Mouse (Mus musculus) CH12.LX (cell line): ENCODE results near the gene Bcor. TPM values are rescaled to one million over a fixed set of nuclear protein-coding genes. Genes with fewer than 3 reads are reported as not detected.

Source experiments
- DNase-seq: peaks from one replicate; pipeline ENCODE4 v3.0.0-alpha.2; 2013; ENCODE audit errors: extremely low read depth
- H3K27ac ChIP-seq: 2 replicates; pipeline ENCODE4 v1.5.1; 2012; ENCODE audit warnings: low read depth, mild to moderate bottlenecking, control low read depth, moderate library complexity; ENCODE audit not compliant: insufficient read depth
- H3K27me3 ChIP-seq: replicated peaks from 2 replicates; pipeline ENCODE3; 2012; ENCODE audit warnings: inconsistent platforms
- H3K36me3 ChIP-seq, 2 experiments: replicated peaks in 1 of 2; 2 replicates each; pipeline versions ENCODE3 to v1.6.1; 2012; ENCODE audit warnings: inconsistent platforms in 1 of 2, low read length in 1 of 2, mild to moderate bottlenecking in 1 of 2, mixed read lengths in 1 of 2, moderate library complexity in 1 of 2; ENCODE audit not compliant: control insufficient read depth in 1 of 2, insufficient read depth in 1 of 2
- H3K4me1 ChIP-seq, 2 experiments: 2 replicates each; pipeline ENCODE4 v1.6.1; 2012; ENCODE audit warnings: inconsistent platforms in 1 of 2, moderate library complexity in 1 of 2; ENCODE audit not compliant: insufficient read depth in 2 of 2, control insufficient read depth in 1 of 2
- H3K4me2 ChIP-seq: 2 replicates; pipeline ENCODE4 v1.6.1; 2012; ENCODE audit warnings: low read depth, mild to moderate bottlenecking, control low read depth; ENCODE audit not compliant: poor library complexity, insufficient read depth, severe bottlenecking
- H3K4me3 ChIP-seq, 3 experiments: fragments of 150-350 bp in 1 of 3; sonication (generic) in 1 of 3; replicated peaks in 1 of 3; 2 replicates each; pipeline versions ENCODE3 to v1.5.1; 2011 to 2012; ENCODE audit warnings: low read depth in 2 of 3, low read length in 2 of 3, mild to moderate bottlenecking in 2 of 3, moderate library complexity in 2 of 3, control low read depth in 1 of 3, improper control_type of control experiment in 1 of 3, inconsistent platforms in 1 of 3, mixed read lengths in 1 of 3; ENCODE audit not compliant: poor library complexity in 1 of 3
- H3K79me2 ChIP-seq: replicated peaks from 2 replicates; pipeline ENCODE4 v1.6.1; 2012; ENCODE audit warnings: mild to moderate bottlenecking, moderate library complexity; ENCODE audit not compliant: control insufficient read depth, poor library complexity, insufficient read depth, severe bottlenecking; ENCODE audit errors: extremely low read depth
- H3K9ac ChIP-seq: 2 replicates; pipeline ENCODE4 v1.6.1; 2012; ENCODE audit warnings: low read depth, mild to moderate bottlenecking, control low read depth, moderate library complexity; ENCODE audit not compliant: insufficient read depth
- H3K9me3 ChIP-seq: replicated peaks from 2 replicates; pipeline ENCODE3; 2012; ENCODE audit warnings: low read length, inconsistent platforms, mixed read lengths
- BHLHE40 ChIP-seq: IDR thresholded peaks from 2 replicates; pipeline ENCODE4 v1.6.1; 2011; ENCODE audit warnings: mild to moderate bottlenecking, low read depth, low read length, improper control_type of control experiment
- CHD1 ChIP-seq: IDR thresholded peaks from 2 replicates; pipeline ENCODE4 v1.6.1; 2012; ENCODE audit warnings: low read depth, low read length, improper control_type of control experiment, inconsistent platforms
- CHD2 ChIP-seq: IDR thresholded peaks from 2 replicates; pipeline ENCODE4 v1.6.1; 2011; ENCODE audit warnings: low read length, improper control_type of control experiment
- CTCF ChIP-seq, 2 experiments: IDR thresholded peaks in 1 of 2; conservative IDR thresholded peaks in 1 of 2; 2 replicates each; pipeline ENCODE4 v1.5.1; 2011 to 2012; ENCODE audit warnings: low read depth in 2 of 2, low read length in 2 of 2, improper control_type of control experiment in 1 of 2, inconsistent platforms in 1 of 2, mild to moderate bottlenecking in 1 of 2, moderate library complexity in 1 of 2
- E2F4 ChIP-seq: IDR thresholded peaks from 2 replicates; pipeline ENCODE4 v1.6.1; 2011; ENCODE audit warnings: low read depth, low read length, improper control_type of control experiment; ENCODE audit not compliant: insufficient replicate concordance
- ELF1 ChIP-seq: IDR thresholded peaks from 2 replicates; pipeline ENCODE4 v1.6.1; 2014; ENCODE audit warnings: low read depth, mild to moderate bottlenecking, inconsistent platforms, low read length, improper control_type of control experiment
- EP300 ChIP-seq: IDR thresholded peaks from 2 replicates; pipeline ENCODE4 v1.6.1; 2011; ENCODE audit warnings: low read length, improper control_type of control experiment
- ETS1 ChIP-seq: conservative IDR thresholded peaks from 2 replicates; pipeline ENCODE4 v1.6.1; 2012; ENCODE audit warnings: low read depth, mild to moderate bottlenecking, inconsistent platforms, low read length, improper control_type of control experiment, moderate library complexity
- JUN ChIP-seq: IDR thresholded peaks from 2 replicates; pipeline ENCODE4 v1.6.1; 2011; ENCODE audit warnings: low read depth, mild to moderate bottlenecking, low read length, improper control_type of control experiment, moderate library complexity; ENCODE audit not compliant: insufficient read depth
- KAT2A ChIP-seq: IDR thresholded peaks from 2 replicates; pipeline ENCODE4 v1.6.1; 2012; ENCODE audit warnings: low read length, improper control_type of control experiment, inconsistent platforms; ENCODE audit not compliant: insufficient replicate concordance
- MAX ChIP-seq: IDR thresholded peaks from 2 replicates; pipeline ENCODE4 v1.6.1; 2011; ENCODE audit warnings: low read length, improper control_type of control experiment
- MAZ ChIP-seq: IDR thresholded peaks from 2 replicates; pipeline ENCODE4 v1.6.1; 2012; ENCODE audit warnings: low read depth, mild to moderate bottlenecking, inconsistent platforms, low read length, improper control_type of control experiment, moderate library complexity
- NRF1 ChIP-seq: IDR thresholded peaks from 2 replicates; pipeline ENCODE4 v1.6.1; 2014; ENCODE audit warnings: low read depth, mild to moderate bottlenecking, inconsistent platforms, low read length, improper control_type of control experiment, moderate library complexity
- PAX5 ChIP-seq: IDR thresholded peaks from 2 replicates; pipeline ENCODE4 v1.6.1; 2012; ENCODE audit warnings: low read length, inconsistent platforms, mixed read lengths
- SMC3 ChIP-seq: IDR thresholded peaks from 2 replicates; pipeline ENCODE4 v1.6.1; 2011; ENCODE audit warnings: low read depth, low read length, improper control_type of control experiment
- TBP ChIP-seq: conservative IDR thresholded peaks from 2 replicates; pipeline ENCODE4 v1.6.1; 2011; ENCODE audit warnings: low read depth, low read length, improper control_type of control experiment
- UBTF ChIP-seq: IDR thresholded peaks from 2 replicates; pipeline ENCODE4 v1.6.1; 2012; ENCODE audit warnings: low read depth, mild to moderate bottlenecking, inconsistent platforms, low read length, improper control_type of control experiment, moderate library complexity
- USF2 ChIP-seq: conservative IDR thresholded peaks from 2 replicates; pipeline ENCODE4 v1.6.1; 2011; ENCODE audit warnings: low read depth, low read length, improper control_type of control experiment
- ZNF384 ChIP-seq: IDR thresholded peaks from 2 replicates; pipeline ENCODE4 v1.6.1; 2012; ENCODE audit warnings: low read depth, low read length, improper control_type of control experiment, inconsistent platforms
- dilution Hi-C: fragments of 300-500 bp; cut with MboI; formaldehyde crosslinking; loops from 2 replicates; pipeline ENCODE4 v1.14.3; 2020; ENCODE audit warnings: low sequenced_read_pairs; ENCODE audit not compliant: extremely low pct_unique_long_range_greater_than_20kb, extremely low pct_ligation_motif_present
- in situ Hi-C: fragments of 300-500 bp; cut with MboI; formaldehyde crosslinking; loops from 3 replicates; pipeline ENCODE4 v1.14.3; 2019; ENCODE audit warnings: low sequenced_read_pairs, low pct_ligation_motif_present, low pct_unique_long_range_greater_than_20kb, mixed read lengths
- polyA plus RNA-seq: library from polyadenylated mRNA; unstranded; fragments of >175 nt; gene quantifications from 2 replicates; pipeline ENCODE4 v1.2.1, GENCODE M21; 2012; ENCODE audit warnings: low read depth; ENCODE audit not compliant: insufficient read length
- total RNA-seq, 2 experiments: library from RNA; depleted of rRNA; stranded (reverse); fragments of 300-350 nt in 1 of 2; fragments of >200 nt in 1 of 2; gene quantifications; 2 replicates each; pipeline ENCODE4 v1.2.3; 2012 to 2014

Bcor gene
- total and polyA plus RNA-seq, 3 experiments: 14.3 to 41.1 (median 33.8) TPM

DNA sequence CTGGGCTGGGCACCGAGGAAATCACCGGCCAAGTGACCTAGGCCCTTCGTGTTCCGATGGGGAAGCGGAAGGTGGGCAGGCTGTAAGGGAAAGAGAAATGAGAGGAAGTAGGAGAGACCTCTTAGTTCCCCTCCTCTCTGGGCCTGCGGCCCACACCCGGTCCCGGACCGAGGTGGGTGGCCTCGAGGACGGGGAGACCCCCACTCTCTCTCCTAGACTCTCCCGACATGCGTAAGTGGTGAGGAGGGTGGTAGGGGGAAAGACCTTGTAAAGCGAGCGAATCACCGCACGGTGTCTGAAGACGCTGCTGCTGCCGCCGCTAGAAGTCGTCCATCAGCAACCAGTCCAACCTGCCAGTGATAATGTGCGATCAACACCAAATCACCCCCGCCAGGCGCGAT is 23.0 kb downstream of the Bcor start:
- TF ChIP-seq PAX5: no peak
- TF ChIP-seq UBTF: peak; percentile 31; the same call in 1 of the 2 replicates
- TF ChIP-seq, all 38 proteins: peak for 1
- H3K36me3 ChIP-seq: no peaks in the 10 kb centered on the region
- no peaks in the 10 kb centered on the region for H3K27me3 ChIP-seq
- H3K79me2 ChIP-seq: no peaks in the 10 kb centered on the region
- peaks cover 11 to 24% of the 10 kb centered on the region in 2 experiments for H3K4me1 ChIP-seq
- in situ Hi-C loops (loop anchor here (10.0 kb wide), 1 partner anchor 122 kb away; no protein-coding TSS in a partner anchor), dilution Hi-C loops (no loop called here)
- H3K4me3 ChIP-seq: peak overlapping the region; percentile 46 to 65 (median 57)
- peak overlapping the region; percentile 70 for H3K9ac ChIP-seq
- no peak for DNase-seq
- H3K4me2 ChIP-seq: peak overlapping the region; percentile 54
- peak overlapping the region; percentile 69 for H3K27ac ChIP-seq
- H3K9me3 ChIP-seq: no peaks in the 10 kb centered on the region

DNA sequence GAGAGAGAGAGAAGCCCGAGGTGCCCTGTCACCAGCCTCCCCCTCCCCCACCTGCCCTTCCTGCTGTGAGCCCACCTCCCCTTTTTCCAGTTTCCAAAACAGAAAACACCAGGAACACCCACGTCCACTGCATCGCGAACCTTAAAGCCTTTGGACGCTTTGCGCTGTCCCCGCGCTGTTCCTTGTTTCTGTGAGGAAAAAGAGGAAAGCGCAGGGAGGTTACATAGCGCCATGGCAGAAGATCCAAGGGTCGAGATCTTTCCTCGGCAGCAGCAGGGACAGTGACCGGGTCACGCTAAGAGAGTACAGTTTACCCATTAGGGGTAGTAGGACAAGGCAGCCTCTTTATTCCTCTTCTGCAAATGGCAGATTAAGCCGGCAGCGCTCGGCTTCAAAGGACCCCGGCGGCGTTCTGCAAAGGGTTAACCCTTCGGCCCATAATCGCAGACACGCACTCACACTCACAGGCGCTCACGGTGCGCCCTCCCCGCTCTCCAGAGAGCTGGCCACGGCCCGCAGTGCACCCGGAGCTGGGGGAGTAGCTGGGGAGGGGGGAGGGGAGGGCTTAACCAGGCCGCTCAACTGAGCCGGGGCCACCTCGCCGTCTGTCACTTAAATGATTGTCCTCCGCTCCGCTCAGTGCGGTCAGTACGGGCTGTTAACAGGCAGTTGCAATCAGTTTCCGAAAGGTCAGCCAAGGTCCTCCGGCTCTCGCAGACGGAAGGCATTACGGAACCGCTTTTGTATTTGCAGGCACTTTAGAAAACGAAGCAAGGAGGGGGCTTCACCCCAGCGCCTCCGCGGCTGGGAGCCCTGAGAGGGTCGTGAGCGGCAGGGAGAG is 23.7 kb downstream of the Bcor start:
- in situ Hi-C loops (loop anchor here (10.0 kb wide), 1 partner anchor 122 kb away; no protein-coding TSS in a partner anchor), dilution Hi-C loops (no loop called here)
- TF ChIP-seq CHD2 (0 out of 2 replicates have a peak, but pooled peaks have one; percentile 25), CHD1 (0 out of 2 replicates have a peak, but pooled peaks have one; percentile 27), EP300 (no peak)
- peak overlapping the region; percentile 54 for H3K4me2 ChIP-seq
- peaks cover 11 to 24% of the 10 kb centered on the region in 2 experiments for H3K4me1 ChIP-seq
- H3K4me3 ChIP-seq: peak overlapping the region; percentile 47 to 65 (median 57)
- H3K27me3 ChIP-seq: no peaks in the 10 kb centered on the region
- no peaks in the 10 kb centered on the region for H3K36me3 ChIP-seq
- peak overlapping the region; percentile 70 for H3K9ac ChIP-seq
- peak overlapping the region; percentile 69 for H3K27ac ChIP-seq
- H3K9me3 ChIP-seq: no peaks in the 10 kb centered on the region
- DNase-seq: no peak
- no peaks in the 10 kb centered on the region for H3K79me2 ChIP-seq

- H3K36me3 ChIP-seq: no peaks in the 10 kb centered on the region
- H3K9ac ChIP-seq: peak overlapping the region; percentile 70
- H3K4me1 ChIP-seq: peaks cover 14 to 32% of the 10 kb centered on the region in 2 experiments
- peak overlapping the region; percentile 55 for H3K4me2 ChIP-seq
- in situ Hi-C loops (loop anchor here (10.0 kb wide), 1 partner anchor 121 kb away; no protein-coding TSS in a partner anchor), dilution Hi-C loops (no loop called here)
- no peaks in the 10 kb centered on the region for H3K27me3 ChIP-seq
- peak overlapping the region; percentile 16 to 59 (median 57) for H3K4me3 ChIP-seq
- peak overlapping the region; percentile 98 for H3K27ac ChIP-seq
- no peaks in the 10 kb centered on the region for H3K9me3 ChIP-seq
- DNase-seq: peak; percentile 84
- H3K79me2 ChIP-seq: no peaks in the 10 kb centered on the region
- TF ChIP-seq EP300: no peak
- peak; percentile 12; the same call in 1 of the 2 replicates for TF ChIP-seq ETS1
- 0 out of 2 replicates have a peak, but pooled peaks have one; percentile 30 for TF ChIP-seq MAZ
- TF ChIP-seq TBP: no peak
- TF ChIP-seq MAX: no peak
- no peak for TF ChIP-seq USF2
- TF ChIP-seq PAX5: no peak
- TF ChIP-seq BHLHE40: peak; percentile 59; the same call in 1 of the 2 replicates
- no peak for TF ChIP-seq KAT2A
- TF ChIP-seq E2F4: no peak
- 0 out of 2 replicates have a peak, but pooled peaks have one; percentile 9 for TF ChIP-seq ELF1
- peak; percentile 41 for TF ChIP-seq CHD2
- no peak for TF ChIP-seq SMC3
- no peak for TF ChIP-seq ZNF384
- no peak for TF ChIP-seq JUN
- no peak for TF ChIP-seq CTCF (conservative IDR thresholded peaks at IDR 0.05 in 1 of 2, IDR thresholded peaks at IDR 0.05 in 1 of 2; ENCODE audit: low read depth in 2 of 2, low read length in 2 of 2)
- no peak; the same call in 1 of the 2 replicates for TF ChIP-seq UBTF
- TF ChIP-seq NRF1: peak; percentile 52
Measured at GRCm38 (mm10) chrX:12135121-12136111, 24.7 kb downstream of the Bcor start.
